Mouse (Mus musculus): ENCODE results near the gene Enox1.

Enox1 gene

GRCm38 (mm10) chr14:77375054-77375453, 218.5 kb downstream of the Enox1 start:
- DNase-seq (ENCODE audit: low spot score), result no peak

GRCm38 (mm10) chr14:77375618-77376017, 219.1 kb downstream of the Enox1 start:
- DNase-seq (ENCODE audit: low spot score), result no peak

- DNase-seq (ENCODE audit: low spot score), result no peak
These were observed 220.2 kb downstream of the Enox1 start for GRCm38 (mm10) chr14:77376731-77377130.

- DNase-seq (ENCODE audit: low spot score), result no peak
These were observed 220.9 kb downstream of the Enox1 start for GRCm38 (mm10) chr14:77377439-77377838.

GRCm38 (mm10) chr14:77377873-77378272, 221.3 kb downstream of the Enox1 start:
- DNase-seq (ENCODE audit: low spot score), result no peak

- no peak for DNase-seq (ENCODE audit: low spot score)
These were observed 225.0 kb downstream of the Enox1 start for GRCm38 (mm10) chr14:77381532-77381931.

- DNase-seq (ENCODE audit: low spot score), result no peak
These were observed 229.1 kb downstream of the Enox1 start for GRCm38 (mm10) chr14:77385621-77386020.

- no peak for DNase-seq (ENCODE audit: low spot score)
These were observed 231.3 kb downstream of the Enox1 start for GRCm38 (mm10) chr14:77387877-77388276.

- DNase-seq (ENCODE audit: low spot score), result no peak
These were observed 232.7 kb downstream of the Enox1 start for GRCm38 (mm10) chr14:77389276-77389675.

- DNase-seq (ENCODE audit: low spot score), result no peak
These were observed 235.9 kb downstream of the Enox1 start for GRCm38 (mm10) chr14:77392476-77392875.

- DNase-seq (ENCODE audit: low spot score), result no peak
These were observed 249.9 kb downstream of the Enox1 start for GRCm38 (mm10) chr14:77406241-77407114.

GRCm38 (mm10) chr14:77409271-77409940, 252.8 kb downstream of the Enox1 start:
- DNase-seq (ENCODE audit: low spot score), result no peak

- no peak for DNase-seq (ENCODE audit: low spot score)
These were observed 253.8 kb downstream of the Enox1 start for GRCm38 (mm10) chr14:77410354-77410753.

- no peak for DNase-seq (ENCODE audit: low spot score)
These were observed 256.5 kb downstream of the Enox1 start for GRCm38 (mm10) chr14:77413106-77413505.

GRCm38 (mm10) chr14:77416358-77416757, 259.8 kb downstream of the Enox1 start:
- no peak for DNase-seq (ENCODE audit: low spot score)

- no peak for DNase-seq (ENCODE audit: low spot score)
These were observed 264.5 kb downstream of the Enox1 start for GRCm38 (mm10) chr14:77421031-77421430.

GRCm38 (mm10) chr14:77423194-77423593, 266.6 kb downstream of the Enox1 start:
- DNase-seq (ENCODE audit: low spot score), result no peak

GRCm38 (mm10) chr14:77439426-77439825, 282.9 kb downstream of the Enox1 start:
- no peak for DNase-seq (ENCODE audit: low spot score)

- no peak for DNase-seq (ENCODE audit: low spot score)
These were observed 284.2 kb downstream of the Enox1 start for GRCm38 (mm10) chr14:77440805-77441204.

GRCm38 (mm10) chr14:77441541-77441940, 285.0 kb downstream of the Enox1 start:
- no peak for DNase-seq (ENCODE audit: low spot score)

- no peak for DNase-seq (ENCODE audit: low spot score)
These were observed 291.4 kb downstream of the Enox1 start for GRCm38 (mm10) chr14:77448001-77448400.

GRCm38 (mm10) chr14:77451916-77452315, 295.4 kb downstream of the Enox1 start:
- DNase-seq (ENCODE audit: low spot score), result no peak

GRCm38 (mm10) chr14:77456066-77456465, 299.5 kb downstream of the Enox1 start:
- no peak for DNase-seq (ENCODE audit: low spot score)
